Mouse (Mus musculus) urinary bladder, postnatal 14 days (tissue): ENCODE results near the gene Otp.
A peak's percentile ranks its signal among the peaks of the same experiment; 100 is the strongest.

Source experiments
- DNase-seq: peaks from one replicate; pipeline ENCODE4 v3.0.0; 2021; ENCODE audit warnings: low spot score

The Otp gene

DNA sequence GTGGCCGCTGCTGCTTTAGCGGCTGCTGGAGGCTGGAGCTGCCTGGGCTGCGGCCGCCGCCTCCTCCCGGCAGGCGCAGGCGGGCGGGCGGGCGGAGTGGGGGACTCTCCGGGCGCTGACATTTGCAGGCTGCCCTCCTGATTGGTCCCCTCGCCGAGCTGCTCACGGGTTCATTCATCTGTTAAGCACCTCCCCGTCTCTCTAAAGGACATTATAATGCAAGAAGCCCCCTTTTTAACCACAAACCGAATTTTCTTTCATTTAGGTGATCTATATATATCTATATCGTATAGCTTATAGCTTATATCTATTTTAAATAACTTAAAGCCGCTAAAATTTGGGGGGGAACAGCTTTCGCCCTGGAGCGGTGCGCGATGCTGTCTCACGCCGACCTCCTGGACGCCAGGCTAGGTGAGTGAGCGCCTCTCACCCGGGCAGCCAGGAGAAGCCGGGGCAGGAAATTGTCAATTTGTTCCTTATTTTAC, at the start of gene Otp:
TSS of gene Otp (plus strand) at position 207 of the 485 bp plus-strand sequence.
- no peak for DNase-seq

DNA sequence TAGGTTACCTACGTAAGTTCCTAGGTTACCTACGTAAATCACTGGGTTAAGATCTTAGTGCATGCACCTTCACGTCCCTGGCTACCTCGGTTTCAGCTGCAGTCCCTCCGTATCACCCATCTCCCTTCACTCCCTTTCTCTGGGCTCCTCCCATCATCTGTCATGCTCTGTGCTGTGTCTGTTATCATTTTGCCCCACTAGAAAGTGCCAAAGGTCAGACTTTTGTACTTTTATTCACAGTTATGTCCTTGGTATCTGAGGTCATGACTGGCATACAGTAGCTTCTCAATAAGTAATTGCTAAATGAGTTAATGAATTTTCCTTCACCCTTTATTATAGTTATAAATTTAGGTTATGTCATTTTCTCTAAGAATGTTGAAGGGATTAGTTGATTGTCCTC, 49.0 kb upstream of the Otp start:
- no peak for DNase-seq

DNA sequence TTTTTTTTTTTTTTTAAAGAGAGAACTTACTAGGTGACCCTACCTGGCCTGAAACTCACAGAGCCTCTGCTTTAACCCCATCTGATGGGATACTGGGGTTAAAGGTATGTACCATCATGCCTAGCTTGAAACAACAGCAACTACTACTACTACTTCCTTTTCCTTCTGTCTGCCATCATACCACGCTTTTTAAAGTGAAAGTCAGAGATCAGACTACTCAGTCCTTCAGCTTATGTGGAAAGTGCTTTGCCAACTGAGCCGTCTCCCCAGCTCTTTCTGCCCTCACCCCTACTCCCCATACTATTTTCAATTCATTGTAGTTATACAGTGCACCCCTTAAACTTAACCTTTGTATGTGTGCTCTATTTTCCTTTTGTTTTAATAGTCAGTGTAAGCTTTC, 48.4 kb upstream of the Otp start:
- DNase-seq = no peak

DNA sequence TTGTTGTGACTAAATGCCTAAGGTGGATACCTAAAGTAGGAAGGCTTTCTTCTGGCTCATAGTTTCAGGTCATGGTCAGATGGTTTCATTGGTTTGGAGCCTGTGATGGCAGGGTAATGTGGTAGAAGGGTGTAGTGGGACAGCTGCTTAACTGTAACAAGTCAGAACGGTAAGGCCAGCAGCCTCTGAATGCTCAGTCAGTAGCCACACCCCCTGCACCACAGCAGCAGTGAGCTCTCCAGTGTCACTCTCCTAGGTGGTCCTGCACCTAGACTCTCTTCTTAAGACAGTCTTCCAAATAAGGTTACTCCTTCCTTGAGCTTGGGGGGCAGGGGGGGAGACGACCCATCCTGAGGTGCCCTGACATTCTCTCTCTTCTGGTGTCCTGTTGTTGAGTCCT, 47.6 kb upstream of the Otp start:
- DNase-seq = no peak

DNA sequence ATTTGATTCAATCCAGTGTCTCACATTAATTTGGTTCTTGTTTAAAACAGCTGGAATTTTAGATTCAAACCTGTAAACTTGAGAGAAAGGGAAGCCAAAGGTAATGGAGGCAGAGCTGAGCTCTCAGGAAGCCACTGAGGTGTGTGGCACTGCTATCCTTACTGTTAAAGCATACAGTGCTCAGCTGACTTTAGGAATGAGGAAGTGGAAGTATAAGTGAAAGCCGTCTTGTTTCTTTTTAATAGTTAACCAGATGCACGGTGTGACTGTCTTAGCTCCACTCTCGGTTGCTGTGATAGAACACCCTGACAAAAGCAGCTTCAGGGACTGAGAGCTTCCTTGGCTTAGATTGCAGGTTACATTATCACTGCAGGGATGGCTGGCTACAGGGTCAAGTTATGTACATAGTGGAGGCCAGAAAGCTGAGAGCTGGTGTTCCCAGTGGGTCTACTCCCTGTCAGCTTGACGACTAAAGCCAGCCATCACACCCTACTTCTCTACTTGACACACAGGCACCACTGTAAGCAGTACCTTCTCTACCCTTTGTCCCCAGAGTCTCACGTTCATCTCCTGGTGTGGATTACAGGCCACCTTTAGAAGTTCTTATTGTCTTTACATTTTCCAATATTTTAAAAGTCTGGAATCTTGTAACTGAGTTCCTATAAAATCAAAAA, 37.2 kb upstream of the Otp start:
- no peak for DNase-seq

DNA sequence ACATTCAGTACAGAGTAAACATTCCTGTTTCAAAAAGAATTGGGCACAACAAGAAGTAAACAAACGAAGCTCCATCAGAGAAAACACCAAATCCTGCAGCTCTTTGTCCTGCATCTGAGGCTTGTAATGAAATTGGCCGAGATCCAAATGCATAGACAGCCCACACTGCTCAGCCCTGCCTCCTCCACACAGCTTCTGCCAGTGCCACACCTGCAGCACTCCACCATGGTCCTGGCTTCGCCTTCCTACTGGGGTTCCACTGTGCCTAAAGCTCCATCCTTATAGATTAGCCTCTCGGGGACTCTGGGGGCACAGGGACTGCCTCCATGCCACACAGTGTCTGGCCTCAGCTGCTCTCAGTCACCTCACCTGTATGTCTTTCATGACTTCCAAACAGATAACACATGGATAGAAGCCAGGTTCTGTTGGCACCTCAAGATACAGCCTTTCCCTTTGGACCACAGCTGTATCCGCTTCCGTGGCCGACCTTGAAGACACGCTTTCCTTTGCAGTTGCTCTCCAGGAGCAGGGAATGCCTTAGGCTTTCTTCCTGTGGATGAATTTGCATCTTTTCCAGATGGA, 36.6 kb upstream of the Otp start:
- no peak for DNase-seq

DNA sequence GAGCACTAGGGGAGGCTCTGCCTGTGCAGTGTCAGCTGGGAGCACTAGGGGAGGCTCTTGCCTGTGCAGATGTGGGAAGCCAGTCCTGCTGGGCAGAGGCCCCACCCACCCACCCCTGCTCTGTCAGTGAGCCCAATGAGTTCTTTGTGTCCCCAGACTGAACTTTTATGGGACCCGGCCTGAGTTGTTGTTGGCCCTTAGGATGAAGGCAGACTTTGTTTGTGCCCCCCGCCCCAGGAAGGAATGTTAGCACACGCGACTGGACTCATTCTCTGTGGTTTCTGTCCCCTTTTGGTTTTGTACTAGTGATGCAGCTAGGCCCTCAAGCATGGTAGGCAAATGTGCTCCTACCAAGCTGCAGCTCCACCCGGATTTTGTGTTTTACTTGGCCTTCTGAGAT, 32.2 kb upstream of the Otp start:
- no peak for DNase-seq

DNA sequence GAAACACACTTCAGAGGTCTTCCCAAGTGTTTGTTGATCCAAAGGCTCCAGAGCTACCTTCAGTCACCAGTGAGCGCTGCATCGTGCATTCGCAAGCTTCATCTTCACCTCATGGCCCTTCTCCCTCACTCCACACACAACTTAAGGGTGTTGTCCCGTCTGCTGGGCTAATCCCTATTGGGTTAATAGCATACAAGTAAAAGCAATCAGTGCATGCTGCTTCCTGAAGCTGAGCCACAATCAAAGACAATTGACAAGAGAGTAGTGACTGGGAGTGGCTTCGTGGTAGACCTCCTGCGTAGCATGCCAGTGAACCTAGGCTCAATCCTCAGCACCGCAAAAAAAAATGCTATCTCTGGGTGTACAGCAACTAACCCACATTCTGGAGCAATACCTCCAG, 27.5 kb upstream of the Otp start:
- DNase-seq = no peak

DNA sequence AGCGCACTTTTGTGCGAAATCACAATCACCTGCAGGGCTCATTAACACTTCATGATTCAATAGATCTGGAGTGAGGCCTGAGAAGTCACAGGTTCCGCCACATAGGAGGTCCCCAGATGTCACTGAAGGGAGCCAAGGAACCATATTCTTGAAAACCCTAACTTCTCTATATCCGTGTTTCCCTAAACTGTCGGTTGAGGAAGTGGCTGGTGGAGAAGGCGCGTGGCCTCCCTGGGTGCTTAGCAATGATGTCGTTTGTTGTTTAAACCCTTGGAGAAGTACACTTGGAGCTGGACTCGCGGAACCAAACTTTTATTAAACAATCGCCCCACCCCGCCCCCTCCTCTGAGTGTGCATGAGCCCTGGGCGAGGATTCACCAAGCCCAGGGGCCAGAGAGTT, 26.1 kb upstream of the Otp start:
- no peak for DNase-seq

DNA sequence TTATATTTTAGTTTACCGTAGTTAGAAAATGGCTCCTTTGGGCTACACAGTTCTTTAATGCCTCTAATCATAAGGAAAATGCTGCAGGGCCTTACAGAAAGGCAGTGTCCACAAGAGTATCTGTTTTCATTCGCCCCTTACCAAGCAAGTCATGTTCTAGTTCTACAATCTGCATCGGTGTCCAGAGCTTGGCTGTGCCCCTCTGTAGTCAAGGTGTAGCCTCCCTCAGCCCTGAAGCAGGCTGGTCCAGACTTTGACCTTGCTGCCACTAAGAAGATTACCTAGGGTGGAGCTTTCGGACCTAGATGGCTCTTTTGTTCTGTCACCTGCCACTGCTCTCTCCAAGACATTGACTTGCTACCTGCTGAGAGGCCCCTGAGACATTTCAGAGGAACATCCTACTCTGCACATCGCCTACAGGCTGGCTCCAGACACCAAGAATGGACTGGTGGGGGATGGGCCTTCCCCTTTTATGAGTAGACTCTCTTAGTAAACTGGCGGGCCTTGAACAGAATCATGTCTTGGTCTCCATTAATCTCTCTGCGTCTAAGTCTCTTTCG, 17.3 kb upstream of the Otp start:
- DNase-seq = no peak

DNA sequence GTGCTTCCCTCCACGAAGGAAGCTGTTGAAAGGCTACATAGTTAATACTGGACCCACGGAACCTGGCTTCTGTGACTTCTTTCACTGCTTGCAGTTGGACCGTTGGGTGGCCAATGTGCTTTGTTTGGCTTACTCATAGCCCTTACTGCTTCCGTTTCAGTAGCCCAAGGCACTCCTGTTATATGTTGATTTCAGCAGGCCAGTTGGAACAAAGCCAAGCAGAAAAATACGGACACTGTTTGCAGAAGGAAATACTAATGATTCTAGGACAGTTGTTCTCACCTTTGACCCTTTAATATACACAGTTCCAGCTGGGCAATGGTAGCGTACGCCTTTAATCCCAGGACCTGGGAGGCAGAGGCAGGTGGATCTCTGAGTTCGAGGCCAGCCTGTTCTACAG, 16.1 kb upstream of the Otp start:
- DNase-seq = no peak

DNA sequence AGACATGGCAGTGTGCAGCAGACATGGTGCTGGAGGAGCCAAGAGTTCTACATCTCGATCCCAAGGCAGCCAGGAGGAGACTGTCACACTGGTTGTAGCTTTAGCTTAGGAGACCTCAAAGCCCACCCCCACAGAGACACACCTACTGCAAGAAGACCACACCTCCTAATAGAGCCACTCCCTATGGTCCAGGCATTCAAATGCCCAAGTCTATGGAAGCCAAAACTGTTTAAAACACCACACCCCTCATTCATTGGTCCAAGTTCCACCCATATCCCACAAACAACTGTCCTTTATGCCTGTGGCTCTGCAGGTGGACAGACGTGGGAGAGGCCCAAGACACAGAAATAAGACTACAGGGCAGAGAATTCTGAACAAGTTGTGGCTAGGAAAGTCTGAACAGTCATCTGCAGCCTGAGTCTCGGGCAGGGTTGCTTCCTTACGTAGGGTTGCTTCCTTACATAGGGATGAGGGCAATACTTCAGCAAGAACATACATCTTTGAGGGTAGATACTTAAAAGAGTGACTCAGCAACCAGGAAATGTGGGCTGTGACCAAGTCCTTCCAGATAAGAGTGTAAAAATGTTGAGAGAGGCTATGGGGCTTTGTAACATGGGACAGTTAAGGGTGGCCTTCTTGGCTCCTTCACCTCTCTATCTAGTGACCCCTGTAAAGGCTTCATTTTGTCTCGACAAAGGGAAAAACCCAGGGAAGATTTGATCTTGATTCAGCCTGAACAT, 12.7 kb upstream of the Otp start:
- DNase-seq = no peak

DNA sequence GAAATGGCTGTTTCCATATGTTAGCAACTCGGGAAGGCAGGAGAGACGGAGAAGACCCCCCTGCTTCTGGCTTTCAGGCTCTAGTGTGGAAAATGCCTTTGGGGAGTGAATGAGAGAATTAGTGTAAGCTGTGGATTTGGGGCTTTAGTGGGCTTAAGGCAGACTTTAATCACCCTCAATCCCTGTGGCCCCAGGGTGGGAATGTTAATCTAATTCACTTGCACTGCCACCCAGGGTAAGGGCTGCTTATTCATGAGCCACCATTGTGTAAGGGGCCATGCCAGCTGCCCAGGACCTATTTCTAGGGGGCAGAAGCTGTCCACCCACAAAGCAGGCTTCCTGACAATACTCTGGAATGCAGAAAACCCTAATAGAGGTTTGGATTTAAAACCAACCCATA, 8.5 kb upstream of the Otp start:
- no peak for DNase-seq

DNA sequence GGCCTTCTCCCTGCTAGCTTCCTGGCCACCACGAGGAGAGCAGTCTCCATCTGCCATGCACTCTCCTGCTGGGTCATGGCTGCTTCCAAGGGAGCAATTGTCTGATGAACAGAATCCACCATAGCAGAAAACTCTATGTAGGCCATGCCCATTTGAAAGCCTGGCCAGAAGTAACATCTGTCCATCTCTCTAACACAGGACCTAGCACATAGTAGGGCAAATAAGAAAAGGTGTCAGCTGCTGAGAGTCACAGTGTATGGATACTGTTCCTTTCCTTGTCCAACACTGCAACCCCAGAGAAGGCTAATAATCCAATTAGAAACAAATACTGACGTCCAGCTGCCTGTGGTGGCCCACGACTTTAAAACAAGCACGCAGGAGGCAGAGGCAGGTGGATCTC, 7.6 kb upstream of the Otp start:
- DNase-seq = no peak

DNA sequence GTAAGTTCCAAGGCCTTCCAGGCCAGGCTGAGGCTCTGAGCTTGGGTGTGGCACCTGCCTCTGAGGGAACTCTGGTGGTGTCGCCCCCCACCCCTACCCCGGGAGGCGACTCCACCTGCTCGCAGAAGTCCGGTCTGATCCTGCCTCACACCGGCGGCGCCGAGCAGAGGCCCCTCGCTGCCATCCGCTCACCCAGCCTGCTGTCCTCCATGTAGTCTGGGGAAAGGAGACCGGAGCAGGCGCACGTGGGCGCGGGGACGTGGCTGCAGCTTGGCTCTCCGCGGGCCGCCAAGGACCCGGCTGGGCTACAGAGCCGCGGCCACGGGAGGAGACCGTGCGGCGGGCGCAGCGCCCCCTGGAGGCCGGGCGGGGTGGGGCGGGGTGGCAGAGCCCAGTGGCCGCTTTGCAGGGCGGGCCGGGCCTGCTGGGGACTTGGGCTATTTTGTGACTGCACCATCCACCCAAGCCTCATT, 6.9 kb upstream of the Otp start:
- DNase-seq = peak; percentile 47

DNA sequence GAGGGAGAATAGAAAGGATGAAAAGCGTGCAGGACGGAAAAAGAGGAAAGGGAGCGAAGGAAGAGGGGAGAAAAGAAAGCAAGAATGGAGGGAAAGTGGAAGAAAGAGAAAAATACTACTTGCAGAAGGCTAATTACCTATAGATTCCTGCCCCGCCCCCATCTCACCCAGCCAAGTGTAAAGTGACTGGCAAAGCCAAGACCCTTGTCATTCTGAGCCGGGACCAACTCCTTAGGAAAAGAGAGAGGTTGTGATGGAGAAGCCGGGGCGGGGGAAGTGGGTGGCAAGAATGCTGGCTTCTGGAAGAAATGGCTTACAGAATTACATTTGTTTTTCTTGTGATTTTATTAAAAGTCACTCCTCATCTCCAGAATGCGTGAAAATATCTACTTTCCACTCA, 5.9 kb upstream of the Otp start:
- DNase-seq = no peak

DNA sequence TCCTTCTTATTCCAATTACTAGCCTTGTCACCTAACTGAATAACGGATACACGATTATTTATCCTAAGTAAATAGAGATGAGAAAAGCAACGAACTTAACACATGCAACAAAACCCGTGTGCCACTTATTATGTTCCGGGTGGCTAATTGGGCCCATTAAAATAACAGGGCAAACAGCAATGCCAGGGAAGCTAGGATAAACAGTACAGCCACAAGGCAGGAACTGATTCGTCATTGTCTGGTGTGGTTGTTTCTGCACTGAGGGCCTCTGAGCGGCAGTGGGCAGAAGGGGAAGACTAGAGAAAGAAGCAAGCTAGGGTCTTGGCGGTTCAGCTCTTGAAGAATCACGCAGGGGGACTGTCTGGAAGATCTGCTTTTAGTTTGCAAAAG, 5.3 kb upstream of the Otp start:
- DNase-seq = no peak

DNA sequence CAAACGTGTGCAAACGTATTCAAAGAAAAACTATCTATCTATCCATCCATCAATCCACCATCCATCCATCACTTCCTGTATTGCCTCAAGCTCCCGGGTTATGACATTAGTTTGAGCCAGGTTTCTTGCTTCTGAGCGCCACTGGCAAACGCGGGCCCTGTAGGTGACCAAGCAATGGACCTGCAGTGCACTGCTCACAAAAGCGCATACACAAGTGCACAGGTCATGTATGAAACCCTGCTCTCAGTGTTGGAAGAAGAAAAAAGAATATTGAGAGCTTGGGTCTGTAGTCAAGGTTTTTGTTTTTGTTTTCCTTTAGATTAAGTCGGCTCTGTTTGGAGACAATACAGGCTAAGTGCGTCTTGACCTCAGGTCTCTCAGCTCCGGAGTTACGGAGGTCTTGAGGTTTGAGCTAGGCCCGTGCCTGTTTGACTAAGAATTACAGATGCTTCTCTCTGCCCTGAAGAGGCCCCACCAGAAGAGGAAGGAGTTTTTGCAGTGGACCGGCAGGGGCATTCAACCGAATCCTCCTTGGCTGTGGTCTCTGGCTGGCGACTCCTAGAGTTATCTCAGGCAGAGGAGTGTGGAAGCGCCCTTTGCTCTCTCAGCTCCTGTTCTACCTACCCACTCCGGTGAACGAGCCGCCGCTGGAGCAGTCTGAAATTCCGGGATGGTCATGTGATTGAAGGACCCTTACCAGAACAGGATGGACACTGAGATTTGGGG, 4.8 kb upstream of the Otp start:
- DNase-seq = no peak

DNA sequence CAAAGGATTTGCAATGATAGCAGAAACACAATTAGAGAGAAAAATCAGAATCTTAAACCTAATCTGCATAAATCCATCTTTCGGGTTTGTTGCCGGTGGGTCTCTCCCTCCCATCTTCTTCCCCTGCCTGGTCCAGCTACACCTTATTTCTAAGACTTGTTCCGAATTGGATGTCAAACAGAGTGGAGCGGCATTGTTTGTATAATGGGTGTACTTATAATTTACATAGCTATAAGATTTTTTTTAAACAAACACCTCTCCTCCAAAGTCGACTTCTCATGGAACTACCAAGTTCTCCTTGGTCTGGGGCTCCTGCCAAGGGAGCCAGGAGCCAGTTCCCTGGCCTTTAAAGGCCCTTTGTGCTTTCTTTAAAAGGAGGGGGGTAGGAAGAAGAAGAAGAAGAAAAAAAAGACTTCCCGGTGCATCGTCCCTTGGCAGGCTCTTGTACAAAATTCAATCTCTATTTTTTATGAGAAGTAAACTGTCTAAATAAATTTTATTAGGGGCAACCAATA, 3.5 kb upstream of the Otp start:
- no peak for DNase-seq

DNA sequence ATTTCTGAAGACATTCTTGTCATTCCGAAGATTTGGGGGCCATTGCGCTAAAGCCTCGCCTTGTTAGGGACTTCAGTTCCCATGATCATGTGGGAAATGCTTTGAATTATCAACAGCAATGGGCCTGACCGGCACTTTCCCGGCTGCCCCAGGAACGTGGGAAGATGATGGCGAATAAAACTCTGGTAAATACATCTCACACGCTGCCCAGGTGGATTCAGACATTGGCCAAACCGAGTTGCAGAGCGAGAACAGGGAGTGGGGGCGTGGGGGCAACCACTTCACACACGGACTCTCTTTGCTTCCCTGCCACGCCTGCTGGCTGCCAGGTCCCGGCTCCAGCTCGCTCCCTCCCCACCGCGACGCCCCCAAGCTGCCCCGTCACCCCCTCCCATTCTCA, 3.0 kb upstream of the Otp start:
- no peak for DNase-seq

DNA sequence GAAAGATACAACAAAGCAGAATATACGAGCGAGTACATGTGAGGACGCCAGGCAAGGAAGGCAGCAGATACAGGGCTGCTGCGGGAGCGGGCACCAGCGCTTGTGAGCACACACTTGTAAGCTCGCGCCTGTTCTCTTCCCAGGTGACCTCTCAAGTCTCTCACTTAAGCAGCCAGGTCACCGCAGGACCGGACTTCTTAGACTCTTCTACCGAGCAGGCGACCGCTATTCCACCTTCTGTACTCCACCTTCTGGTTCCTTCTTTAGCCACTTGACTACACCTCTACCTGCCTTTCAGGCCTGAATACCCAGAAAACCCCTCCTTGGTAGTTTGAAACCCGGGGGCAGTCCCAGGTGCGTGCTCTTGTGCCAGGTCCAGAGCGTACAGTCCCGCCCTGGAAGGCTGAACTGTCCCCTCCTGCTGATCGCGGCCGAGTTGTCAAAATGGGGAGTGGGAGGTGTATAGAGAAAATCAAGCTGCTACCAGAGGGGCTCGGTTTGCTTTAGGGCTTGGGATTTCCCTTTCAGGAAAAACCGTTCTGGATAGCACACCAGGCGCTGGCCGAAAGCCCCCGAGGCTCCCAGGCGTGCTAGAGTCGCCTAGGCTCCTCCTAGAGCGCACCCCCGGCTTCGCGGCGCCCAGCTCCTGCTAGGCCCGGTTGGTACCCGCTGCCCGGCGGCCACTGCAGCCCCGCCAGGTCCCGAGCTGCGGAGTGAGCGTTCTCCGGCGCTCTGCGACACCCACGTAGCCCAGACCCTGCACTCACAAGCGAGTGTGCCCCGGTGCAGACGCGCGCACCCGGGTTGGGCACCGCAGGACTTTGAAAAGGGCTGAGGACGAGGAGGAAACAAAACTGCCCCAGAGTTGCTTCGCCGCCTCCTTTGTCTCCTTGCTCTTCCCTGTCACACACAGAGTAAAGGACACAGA, 2.0 kb upstream of the Otp start:
- DNase-seq = no peak
